Mouse (Mus musculus) adrenal gland, postnatal 0 days (tissue): Measurements from ENCODE around the gene Coch. TPM values are rescaled to one million over a fixed set of nuclear protein-coding genes. Genes with fewer than 3 reads are reported as not detected.

Experiments
- polyA plus RNA-seq: library from polyadenylated mRNA; unstranded; fragments of >200 nt; fragmentation: Nextera tagmentation; extraction: Ambion mirVana; gene quantifications from 2 replicates; pipeline ENCODE4 v1.2.1, GENCODE M21; 2015

Coch gene
- 2.3 and 6.4 TPM in 2 replicates for polyA plus RNA-seq

DNA sequence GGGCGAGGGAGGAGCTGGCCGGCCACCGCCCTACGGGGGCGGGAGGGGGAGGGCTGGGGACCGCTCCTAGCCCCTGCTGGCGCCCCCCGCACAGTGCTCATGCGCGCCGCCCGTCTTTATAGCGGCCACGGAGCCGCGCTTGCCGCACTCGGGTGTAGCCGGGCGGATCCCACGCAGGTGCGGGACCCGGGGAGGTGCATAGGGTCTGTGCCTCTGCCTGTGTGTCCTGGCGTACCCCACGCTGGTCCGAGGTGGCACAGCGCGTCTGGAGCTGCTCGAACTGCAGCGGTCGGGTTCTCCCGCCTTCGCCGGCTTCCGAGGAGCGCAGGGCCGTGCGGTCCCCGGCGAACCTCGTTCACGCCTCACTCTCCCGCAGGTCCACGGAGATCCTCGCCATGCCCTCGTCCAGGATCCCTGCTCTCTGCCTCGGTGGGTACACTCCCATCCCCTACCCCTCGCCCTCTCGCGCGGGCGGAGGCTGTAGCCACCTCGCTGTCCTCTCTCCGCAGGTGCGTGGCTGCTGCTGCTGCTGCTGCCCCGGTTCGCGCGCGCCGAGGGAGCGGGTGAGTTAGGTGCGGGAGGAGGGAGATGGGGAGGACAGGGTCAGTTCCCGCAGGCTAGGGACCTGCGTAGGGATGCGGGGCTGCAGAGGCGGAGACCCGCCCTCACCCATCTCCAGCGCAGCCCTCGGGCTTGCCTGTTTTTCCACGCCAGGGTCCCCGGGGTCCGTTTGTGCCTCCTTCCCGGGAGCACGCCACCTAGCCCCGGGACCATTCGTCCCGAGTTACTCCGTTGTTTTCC, at the start of gene Coch:
Coch (plus strand) TSS at position 113 of the 801 bp plus-strand sequence.

Other genes starting within 250 kb of the Coch start
- 7.6 and 10.1 TPM in 2 replicates for gene G2e3, start 245.3 kb upstream of the Coch start, polyA plus RNA-seq
- 105 and 127 TPM in 2 replicates for gene Scfd1, start 215.8 kb upstream of the Coch start, polyA plus RNA-seq
- gene Ap4s1, start 97.7 kb downstream of the Coch start, polyA plus RNA-seq: 44.8 and 56.8 TPM in 2 replicates
- 36.2 and 39.4 TPM in 2 replicates for gene Strn3, start 98.6 kb downstream of the Coch start, polyA plus RNA-seq
- 18.5 and 27.5 TPM in 2 replicates for gene Hectd1, start 236.2 kb downstream of the Coch start, polyA plus RNA-seq